Mouse (Mus musculus) ovary, postnatal 14 days (tissue): ENCODE results near the gene Acat3.
"Not testable (repeated sequence)": the region's sequence is repeated elsewhere in the genome, so short reads cannot be mapped to it uniquely, and the experiment has no call there.

Source experiments
- DNase-seq: peaks from one replicate; pipeline ENCODE4 v3.0.0; 2022; ENCODE audit warnings: low spot score

Gene Acat3

GRCm38 (mm10) chr17:12916588-12917380 is 23.6 kb downstream of the Acat3 start:
- no peak for DNase-seq

GRCm38 (mm10) chr17:12915881-12916583 is 24.4 kb downstream of the Acat3 start, which contains the start of gene Mrpl18:
Mrpl18 (minus strand) TSS chr17:12916345.
- DNase-seq, result peak; percentile 95

GRCm38 (mm10) chr17:12915488-12915880 is 24.9 kb downstream of the Acat3 start, which contains the start of gene Tcp1:
Tcp1 (plus strand) TSS chr17:12915701.
- DNase-seq, result no peak

- DNase-seq, result no peak
These were observed 30.0 kb downstream of the Acat3 start for GRCm38 (mm10) chr17:12910391-12910790.

- no peak for DNase-seq
These were observed 30.8 kb downstream of the Acat3 start, which contains the start of gene Pnldc1 for GRCm38 (mm10) chr17:12909361-12910280. Pnldc1 (minus strand) TSS chr17:12910230.

GRCm38 (mm10) chr17:12906436-12906835 is 34.0 kb downstream of the Acat3 start:
- DNase-seq, result no peak

GRCm38 (mm10) chr17:12905810-12906209 is 34.6 kb downstream of the Acat3 start:
- no peak for DNase-seq

GRCm38 (mm10) chr17:12904349-12904748 is 36.1 kb downstream of the Acat3 start:
- DNase-seq, result no peak

GRCm38 (mm10) chr17:12903372-12904333 is 36.7 kb downstream of the Acat3 start:
- DNase-seq, result no peak

- DNase-seq, result no peak
These were observed 38.1 kb downstream of the Acat3 start for GRCm38 (mm10) chr17:12902291-12902690.

GRCm38 (mm10) chr17:12898607-12899006 is 41.8 kb downstream of the Acat3 start:
- DNase-seq, result not testable (repeated sequence)

- DNase-seq, result no peak
These were observed 42.7 kb downstream of the Acat3 start for GRCm38 (mm10) chr17:12897674-12898073.

- DNase-seq, result no peak
These were observed 48.4 kb downstream of the Acat3 start for GRCm38 (mm10) chr17:12892033-12892432.

GRCm38 (mm10) chr17:12891054-12891453 is 49.3 kb downstream of the Acat3 start:
- no peak for DNase-seq

- DNase-seq, result no peak
These were observed 53.2 kb downstream of the Acat3 start for GRCm38 (mm10) chr17:12887021-12887775.

- no peak for DNase-seq
These were observed 53.8 kb downstream of the Acat3 start for GRCm38 (mm10) chr17:12886620-12887019.

- DNase-seq, result no peak
These were observed 59.2 kb downstream of the Acat3 start for GRCm38 (mm10) chr17:12881216-12881615.

GRCm38 (mm10) chr17:12880178-12880577 is 60.2 kb downstream of the Acat3 start:
- peak; percentile 84 for DNase-seq

GRCm38 (mm10) chr17:12875734-12876133 is 64.7 kb downstream of the Acat3 start, which contains the start of gene Mrgprh:
Mrgprh (plus strand) TSS chr17:12876034.
- DNase-seq, result no peak
